Mouse (Mus musculus): ENCODE results near the gene Slc39a2. TPM values are rescaled to one million over a fixed set of nuclear protein-coding genes. Genes with fewer than 3 reads are reported as not detected.
A peak's percentile ranks its signal among the peaks of the same experiment; 100 is the strongest.

Slc39a2 gene
- polyA plus RNA-seq, 1 experiment from 2014 or later: 1.5 TPM

DNA sequence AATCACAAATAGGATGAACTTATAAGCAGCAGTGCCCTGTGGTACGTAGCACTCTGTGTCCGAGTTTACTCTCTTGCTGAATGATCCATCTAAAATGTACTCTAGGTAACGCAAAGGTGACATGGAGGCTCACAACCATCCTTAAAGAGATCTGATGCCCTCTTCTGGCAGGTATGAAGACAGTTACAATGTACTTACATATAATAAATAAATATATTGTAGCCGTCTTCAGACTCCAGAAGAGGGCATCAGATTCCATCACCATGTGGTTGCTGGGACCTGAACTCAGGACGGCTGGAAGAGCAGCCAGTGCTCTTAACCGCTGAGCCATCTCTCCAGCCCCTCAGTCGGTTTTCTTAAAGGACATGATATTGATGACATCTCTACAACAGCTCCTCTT lies 12.0 kb downstream of the Slc39a2 start:
- 74% methylated on average over 7 of the region's 7 CpGs for WGBS
- H3K27me3 ChIP-seq: no peaks in the 10 kb centered on the region
- ATAC-seq (ENCODE audit: low read depth): no peak
- no peak overlapping the region for H3K4me2 ChIP-seq
- no peaks in the 10 kb centered on the region for H3K4me1 ChIP-seq (replicated peaks)
- no peak overlapping the region for H3K9ac ChIP-seq
- no peak overlapping the region for H3K27ac ChIP-seq (replicated peaks)
- no peak overlapping the region for H3K4me3 ChIP-seq
- H3K9me3 ChIP-seq: no peaks in the 10 kb centered on the region
- peaks cover 11% of the 10 kb centered on the region for H3K36me3 ChIP-seq

DNA sequence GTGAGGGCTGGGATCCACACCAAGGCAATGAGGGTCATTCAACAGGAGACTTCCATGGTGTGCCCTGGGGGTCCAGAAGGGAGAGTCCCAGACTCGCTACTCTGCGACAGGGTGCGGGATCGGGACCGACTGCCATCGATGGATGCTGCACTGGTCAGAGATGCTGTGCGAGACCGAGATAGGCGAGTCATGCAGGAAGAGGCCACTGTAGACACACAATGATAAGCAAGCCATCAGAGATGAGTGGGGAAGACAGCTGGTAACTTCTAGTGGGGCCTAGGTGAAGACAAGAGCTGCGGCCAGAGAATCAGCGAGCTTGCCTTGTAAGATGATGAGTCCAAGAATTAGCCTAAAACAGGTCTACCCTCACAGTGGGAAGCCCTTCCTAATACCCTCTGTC lies 13.4 kb downstream of the Slc39a2 start:
- H3K4me1 ChIP-seq (replicated peaks): no peaks in the 10 kb centered on the region
- H3K4me3 ChIP-seq: no peak overlapping the region
- no peaks in the 10 kb centered on the region for H3K9me3 ChIP-seq
- H3K36me3 ChIP-seq: peaks cover 13% of the 10 kb centered on the region
- no peak overlapping the region for H3K9ac ChIP-seq
- WGBS: 95% methylated on average over 11 of the region's 11 CpGs
- no peak for ATAC-seq (ENCODE audit: low read depth)
- H3K4me2 ChIP-seq: no peak overlapping the region
- no peak overlapping the region for H3K27ac ChIP-seq (replicated peaks)
- no peaks in the 10 kb centered on the region for H3K27me3 ChIP-seq

DNA sequence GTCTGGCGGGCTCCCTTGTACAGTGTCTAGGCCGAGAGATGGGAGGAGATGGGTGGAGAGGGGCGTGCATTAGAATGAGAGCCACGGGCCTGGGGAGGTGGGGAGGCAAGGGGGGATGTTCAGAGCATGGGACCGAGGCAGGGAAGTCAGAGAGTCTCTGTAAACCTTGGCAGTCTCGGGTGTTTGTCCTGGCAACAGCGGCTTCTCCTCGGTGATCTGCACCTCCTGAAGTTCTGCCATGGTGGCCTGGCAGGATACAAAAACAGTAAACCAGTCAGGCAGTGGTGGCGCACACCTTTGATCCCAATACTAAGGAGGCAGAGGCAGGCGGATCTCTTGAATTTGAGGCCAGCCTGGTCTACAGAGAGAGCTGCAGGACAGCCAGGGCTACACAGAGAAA lies 18.6 kb downstream of the Slc39a2 start:
- WGBS: 84% methylated on average over 10 of the region's 10 CpGs
- H3K27ac ChIP-seq (replicated peaks): no peak overlapping the region
- H3K4me1 ChIP-seq (replicated peaks): peaks cover 36% of the 10 kb centered on the region
- no peaks in the 10 kb centered on the region for H3K9me3 ChIP-seq
- ATAC-seq (ENCODE audit: low read depth): no peak
- H3K9ac ChIP-seq: no peak overlapping the region
- H3K4me3 ChIP-seq: 0 out of 2 replicates have a peak overlapping the region, but pooled peaks have one; percentile 17
- H3K36me3 ChIP-seq: peaks cover 13% of the 10 kb centered on the region
- peak overlapping the region; percentile 98 for H3K4me2 ChIP-seq
- H3K27me3 ChIP-seq: 0 out of 2 replicates have a peak, but pooled peaks cover 8% of the 10 kb centered on the region

DNA sequence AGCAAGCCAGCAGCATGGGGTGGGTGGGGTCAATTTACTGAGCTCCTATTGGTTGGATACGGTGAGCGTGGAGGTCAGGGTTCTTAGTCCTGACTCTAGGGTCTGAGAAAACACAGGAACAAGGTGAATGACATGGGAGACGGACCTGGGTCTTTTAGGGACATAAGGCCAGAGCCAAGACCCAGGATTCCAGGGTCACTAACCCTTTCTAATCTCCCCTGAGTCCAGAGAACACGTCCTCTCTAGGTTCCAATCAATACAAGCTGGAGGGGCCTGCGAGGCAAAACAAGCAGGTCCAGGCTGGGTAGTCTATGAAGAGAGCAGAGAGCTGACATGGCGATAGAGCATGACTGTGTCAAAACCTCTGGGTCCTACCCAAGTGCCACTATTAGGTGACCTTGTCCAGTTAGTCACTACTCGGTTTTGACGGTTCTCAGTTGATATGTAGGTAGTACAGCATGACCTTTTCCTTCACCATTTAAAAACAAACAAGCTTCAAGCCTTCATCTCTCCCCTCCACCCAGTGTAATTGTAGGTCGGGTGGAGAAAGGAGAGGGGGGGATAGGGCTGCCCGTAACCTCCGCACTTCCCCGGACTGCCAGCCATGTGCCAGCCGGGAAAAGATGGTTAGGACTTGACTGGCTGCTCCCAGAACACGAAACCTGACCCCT lies 19.8 kb downstream of the Slc39a2 start:
- WGBS: 9% methylated on average over 14 of the region's 14 CpGs
- H3K9me3 ChIP-seq: no peaks in the 10 kb centered on the region
- H3K4me2 ChIP-seq: peak overlapping the region; percentile 98

DNA sequence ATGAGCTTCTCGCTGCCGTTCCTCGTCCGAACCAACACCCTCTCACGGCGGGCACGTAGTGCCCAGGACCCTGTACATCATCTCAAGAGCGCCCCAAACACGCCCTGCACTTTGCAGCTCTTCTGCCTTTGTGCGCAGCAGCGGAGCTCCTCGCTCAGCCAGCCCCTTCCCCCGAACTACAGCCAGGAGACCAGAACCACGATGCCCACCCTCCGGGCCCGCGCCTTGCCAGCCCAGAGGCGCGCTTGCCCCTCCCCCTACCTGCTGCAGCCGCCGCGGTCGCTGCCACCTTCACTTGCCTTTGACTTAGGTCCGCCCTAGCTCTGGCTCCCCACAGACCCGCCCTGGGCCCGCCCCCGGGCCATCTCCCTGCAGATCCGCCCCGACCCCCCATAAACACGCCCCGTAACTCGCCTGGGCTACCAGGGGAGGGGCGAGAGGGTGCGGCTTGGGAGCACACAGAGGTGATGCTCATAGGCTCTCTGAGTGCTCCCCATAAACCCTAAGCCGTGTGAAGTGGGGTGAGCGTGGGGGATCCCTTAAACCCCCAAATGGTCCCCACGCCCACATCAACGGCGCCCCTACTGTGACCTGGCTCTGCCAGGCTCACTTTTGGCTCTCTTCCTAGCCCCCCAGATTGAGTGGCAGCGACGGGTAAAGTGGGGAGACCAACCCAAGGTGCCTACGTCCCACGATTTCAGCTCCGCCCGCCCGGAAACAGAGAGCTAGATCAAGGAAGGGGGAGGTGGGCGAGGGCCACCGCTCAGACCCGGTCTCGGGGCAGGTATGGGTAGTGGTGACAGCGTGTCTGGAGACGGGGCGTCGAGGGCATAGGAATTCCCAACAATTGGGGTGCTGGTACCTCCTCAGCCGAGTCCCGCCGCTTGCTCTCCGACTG lies 20.6 kb downstream of the Slc39a2 start:
- H3K9me3 ChIP-seq: no peaks in the 10 kb centered on the region
- H3K4me1 ChIP-seq (replicated peaks): peaks cover 36% of the 10 kb centered on the region
- peak overlapping the region; percentile 85 for H3K27ac ChIP-seq (replicated peaks)
- peaks cover 8% of the 10 kb centered on the region; the same call in 1 of the 2 replicates for H3K36me3 ChIP-seq
- H3K4me3 ChIP-seq: peak overlapping the region; percentile 64
- ATAC-seq (ENCODE audit: low read depth): peak; percentile 74
- WGBS: under 1% methylated on average over 57 of the region's 58 CpGs
- peak overlapping the region; percentile 82 for H3K9ac ChIP-seq
- H3K27me3 ChIP-seq: 0 out of 2 replicates have a peak, but pooled peaks cover 8% of the 10 kb centered on the region
- H3K4me2 ChIP-seq: peak overlapping the region; percentile 98

More for the DNA sequence above, 19.8 kb downstream of the Slc39a2 start:
- Histone ChIP-seq H3K27me3 (0 out of 2 replicates have a peak, but pooled peaks cover 8% of the 10 kb centered on the region), H3K27ac (replicated peaks) (peak overlapping the region; percentile 85), H3K9ac (peak overlapping the region; percentile 82), H3K4me3 (peak overlapping the region; percentile 64), H3K36me3 (peaks cover 8% of the 10 kb centered on the region; the same call in 1 of the 2 replicates), H3K4me1 (replicated peaks) (peaks cover 36% of the 10 kb centered on the region)
- ATAC-seq (ENCODE audit: low read depth): peak; percentile 17; the same call in 1 of the 2 replicates

DNA sequence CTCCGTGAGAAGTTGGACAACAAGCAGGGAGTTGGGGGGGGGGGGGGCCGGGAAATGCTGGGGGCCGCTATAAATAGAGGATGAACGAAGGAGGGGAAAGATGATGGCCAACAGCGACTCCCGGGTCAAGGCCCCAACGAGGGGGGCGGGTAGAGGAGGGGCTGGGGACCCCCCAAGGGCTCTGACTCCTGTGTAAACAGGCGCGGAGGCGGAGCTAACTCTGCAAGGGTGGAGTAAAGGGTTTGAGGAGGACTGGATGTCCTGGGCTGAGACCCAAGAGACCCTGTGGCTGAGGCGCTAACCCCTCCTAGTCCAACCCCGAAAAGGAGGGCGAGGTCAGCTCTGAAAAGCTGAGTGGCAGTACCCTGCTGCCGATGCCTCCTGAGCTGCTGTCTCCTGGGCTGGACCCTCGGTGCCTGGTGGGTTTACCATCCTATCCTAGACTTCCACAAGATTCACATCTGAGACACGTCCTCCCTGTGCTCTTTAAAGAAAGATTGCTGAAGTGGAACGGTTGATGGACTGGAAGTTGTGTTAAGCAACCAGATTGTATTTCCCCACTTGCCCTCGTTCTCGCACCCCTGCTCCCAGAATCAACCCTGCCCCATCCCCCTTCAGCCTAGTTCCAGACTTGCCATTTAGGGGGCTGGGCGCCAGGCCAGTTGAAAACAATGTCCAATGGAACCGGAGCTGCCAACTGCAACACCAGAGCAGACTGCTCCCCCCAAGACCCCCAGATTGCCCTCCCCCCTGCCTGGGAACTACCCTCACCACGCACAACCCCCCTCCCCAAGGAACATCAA lies 21.5 kb downstream of the Slc39a2 start, which contains the start of gene Ndrg2:
Gene Ndrg2, minus strand, starts transcription at position 199 of the 803 bp plus-strand sequence.
- Histone ChIP-seq H3K27ac (replicated peaks) (peak within 1 kb of the TSS; percentile 85), H3K27me3 (0 out of 2 replicates have a peak, but pooled peaks cover 8% of the 10 kb centered on the region), H3K9ac (peak within 1 kb of the TSS; percentile 82), H3K4me3 (peak within 1 kb of the TSS; percentile 64), H3K4me2 (peak within 1 kb of the TSS; percentile 98), H3K4me1 (replicated peaks) (peaks cover 36% of the 10 kb centered on the region), H3K9me3 (no peaks in the 10 kb centered on the region), H3K36me3 (0 out of 2 replicates have a peak, but pooled peaks cover 7% of the 10 kb centered on the region)
- ATAC-seq (ENCODE audit: low read depth): peak; percentile 76
- 2% methylated on average over 20 of the region's 23 CpGs for WGBS

DNA sequence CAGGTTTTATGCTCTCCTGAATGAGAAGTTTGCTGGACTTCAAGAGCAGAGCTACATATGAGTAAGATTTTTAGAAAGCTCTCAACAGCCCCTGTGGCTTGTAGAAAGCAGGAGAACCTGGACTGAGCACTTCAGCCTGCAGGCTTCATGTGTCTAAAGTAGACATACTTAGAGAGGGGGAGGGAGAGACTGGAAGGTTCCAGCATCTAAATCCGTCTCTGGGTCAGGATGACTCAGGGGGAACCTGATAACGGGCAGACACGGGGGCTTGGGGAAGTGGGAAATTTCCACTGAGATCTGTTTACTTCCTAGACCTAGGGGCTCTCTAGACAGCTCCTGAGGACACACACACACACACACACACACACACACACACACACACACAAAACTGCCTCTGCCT lies 22.3 kb downstream of the Slc39a2 start:
- Histone ChIP-seq H3K9ac (no peak overlapping the region), H3K4me3 (no peak overlapping the region), H3K27ac (replicated peaks) (peak overlapping the region; percentile 85), H3K27me3 (0 out of 2 replicates have a peak, but pooled peaks cover 8% of the 10 kb centered on the region), H3K4me2 (peak overlapping the region; percentile 98; the same call in 1 of the 2 replicates), H3K36me3 (no peaks in the 10 kb centered on the region), H3K4me1 (replicated peaks) (peaks cover 36% of the 10 kb centered on the region), H3K9me3 (no peaks in the 10 kb centered on the region)
- ATAC-seq (ENCODE audit: low read depth): no peak
- 32% methylated on average over 3 of the region's 3 CpGs for WGBS

DNA sequence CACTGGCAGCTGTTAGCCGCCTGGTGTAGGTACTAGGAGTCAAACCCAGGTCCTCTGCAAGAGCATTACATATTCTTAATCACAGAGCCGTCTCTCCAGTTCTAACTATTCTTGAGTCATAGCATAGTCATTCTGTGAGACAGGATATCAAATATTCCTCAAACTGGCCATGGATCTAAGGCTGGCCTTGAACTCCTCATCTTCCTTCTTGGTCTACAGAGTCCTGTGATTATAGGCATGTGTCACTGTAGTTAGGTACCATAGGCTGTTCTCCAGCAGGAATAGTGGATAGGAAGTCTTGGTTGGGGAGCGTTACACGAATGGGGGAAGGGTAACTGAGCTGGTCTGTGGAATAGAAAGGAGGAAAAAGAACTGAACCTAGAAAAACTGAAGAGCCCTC lies 23.9 kb downstream of the Slc39a2 start:
- Histone ChIP-seq H3K4me2 (no peak overlapping the region), H3K27me3 (0 out of 2 replicates have a peak, but pooled peaks cover 8% of the 10 kb centered on the region), H3K9ac (no peak overlapping the region), H3K4me3 (no peak overlapping the region), H3K27ac (replicated peaks) (no peak overlapping the region), H3K36me3 (no peaks in the 10 kb centered on the region), H3K4me1 (replicated peaks) (peaks cover 36% of the 10 kb centered on the region), H3K9me3 (no peaks in the 10 kb centered on the region)
- 84% methylated on average over 4 of the region's 4 CpGs for WGBS
- ATAC-seq (ENCODE audit: low read depth): no peak

DNA sequence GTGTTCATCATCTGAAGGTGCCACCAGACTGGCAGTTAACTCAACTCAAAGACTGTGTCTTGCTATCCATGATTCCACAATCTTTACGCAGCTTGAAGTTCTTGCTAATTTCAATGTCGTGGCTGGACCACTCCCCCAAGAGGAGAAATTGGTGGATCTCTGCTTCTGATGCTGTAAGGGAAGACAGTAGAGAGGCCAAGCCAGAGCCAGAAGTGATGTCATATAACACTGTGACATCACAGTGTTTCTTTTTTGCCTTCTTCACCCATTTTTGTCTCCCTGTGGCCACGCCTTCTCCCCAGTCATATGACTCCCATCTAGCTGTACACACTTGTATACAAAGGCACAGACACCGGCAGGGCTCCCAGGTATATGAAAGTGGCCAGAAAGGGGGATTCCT lies 25.4 kb downstream of the Slc39a2 start, which contains the start of gene Tppp2:
Gene Tppp2, plus strand, starts transcription at position 301 of the 400 bp plus-strand sequence.
- 88% methylated on average over 4 of the region's 4 CpGs for WGBS

DNA sequence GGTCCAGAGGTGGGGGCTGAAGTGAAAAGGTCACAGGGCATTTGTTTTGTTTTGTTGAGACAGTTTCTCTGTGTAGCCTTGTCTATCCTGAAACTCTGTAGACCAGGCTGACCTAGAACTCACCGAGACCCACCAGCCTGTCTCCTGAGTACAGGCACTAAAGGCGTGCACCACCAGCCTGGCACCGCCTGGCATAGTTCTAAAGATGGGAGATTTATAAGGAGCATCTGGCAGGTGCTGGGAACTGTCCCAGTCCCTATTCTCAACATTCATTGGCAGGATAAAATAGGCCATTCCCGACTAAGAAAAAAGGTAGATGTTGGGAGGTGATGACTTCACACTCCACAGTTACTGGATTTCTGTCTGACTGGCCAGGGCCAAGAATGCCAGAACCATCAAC lies 26.3 kb downstream of the Slc39a2 start:
- WGBS: 80% methylated on average over 4 of the region's 4 CpGs
- 0 out of 2 replicates have a peak, but pooled peaks cover 2% of the 10 kb centered on the region for H3K27me3 ChIP-seq
- H3K27ac ChIP-seq (replicated peaks): no peak overlapping the region
- no peak overlapping the region for H3K4me2 ChIP-seq
- no peak overlapping the region for H3K4me3 ChIP-seq
- no peak for ATAC-seq (ENCODE audit: low read depth)
- no peaks in the 10 kb centered on the region for H3K9me3 ChIP-seq
- H3K9ac ChIP-seq: no peak overlapping the region
- H3K4me1 ChIP-seq (replicated peaks): peaks cover 15% of the 10 kb centered on the region
- no peaks in the 10 kb centered on the region for H3K36me3 ChIP-seq

More for the DNA sequence above, 25.4 kb downstream of the Slc39a2 start, which contains the start of gene Tppp2:
- Histone ChIP-seq H3K36me3 (no peaks in the 10 kb centered on the region), H3K27me3 (0 out of 2 replicates have a peak, but pooled peaks cover 8% of the 10 kb centered on the region), H3K27ac (replicated peaks) (no peak within 1 kb of the TSS), H3K4me3 (no peak within 1 kb of the TSS), H3K4me2 (no peak within 1 kb of the TSS), H3K4me1 (replicated peaks) (peaks cover 22% of the 10 kb centered on the region), H3K9me3 (no peaks in the 10 kb centered on the region), H3K9ac (no peak within 1 kb of the TSS)
- ATAC-seq (ENCODE audit: low read depth): no peak
